Mouse (Mus musculus) c-Kit-positive CD71-negative TER-119-negative erythroid progenitor cells, embryonic 14.5 days (primary cell): Measurements from ENCODE around the gene Taar6.

Source experiments
- DNase-seq: peaks from one replicate; pipeline ENCODE4 v3.0.0-alpha.2; 2013; ENCODE audit warnings: low read depth

Gene Taar6

GRCm38 (mm10) chr10:23937613-23938012 is 47.8 kb downstream of the Taar6 start:
- no peak for DNase-seq
